Mouse (Mus musculus) brain, embryonic 14.5 days (tissue): ENCODE results near the gene B3glct. TPM values are rescaled to one million over a fixed set of nuclear protein-coding genes. Genes with fewer than 3 reads are reported as not detected.

Source experiments
- DNase-seq: peaks from one replicate; pipeline ENCODE4 v3.0.0-alpha.2; 2011; ENCODE audit warnings: low read depth
- CTCF ChIP-seq: fragments of 200-500 bp; IDR thresholded peaks from 2 replicates; pipeline ENCODE4 v1.5.1; 2012; ENCODE audit warnings: inconsistent platforms, mild to moderate bottlenecking, moderate library complexity, borderline replicate concordance; ENCODE audit not compliant: insufficient read depth, insufficient read length; ENCODE audit errors: extremely low read depth
- POLR2A ChIP-seq: fragments of 200-500 bp; IDR thresholded peaks from 2 replicates; pipeline ENCODE4 v1.6.1; 2012; ENCODE audit warnings: mild to moderate bottlenecking, inconsistent platforms, borderline replicate concordance; ENCODE audit not compliant: poor library complexity, insufficient read depth, insufficient read length, severe bottlenecking; ENCODE audit errors: extremely low read depth
- polyA plus RNA-seq: library from polyadenylated mRNA; depleted of rRNA; stranded (reverse); fragments of >200 nt; gene quantifications from 2 replicates; pipeline ENCODE4 v1.2.3, GENCODE M21; 2012

B3glct gene
- polyA plus RNA-seq, 1 experiment: 20.4 TPM

DNA sequence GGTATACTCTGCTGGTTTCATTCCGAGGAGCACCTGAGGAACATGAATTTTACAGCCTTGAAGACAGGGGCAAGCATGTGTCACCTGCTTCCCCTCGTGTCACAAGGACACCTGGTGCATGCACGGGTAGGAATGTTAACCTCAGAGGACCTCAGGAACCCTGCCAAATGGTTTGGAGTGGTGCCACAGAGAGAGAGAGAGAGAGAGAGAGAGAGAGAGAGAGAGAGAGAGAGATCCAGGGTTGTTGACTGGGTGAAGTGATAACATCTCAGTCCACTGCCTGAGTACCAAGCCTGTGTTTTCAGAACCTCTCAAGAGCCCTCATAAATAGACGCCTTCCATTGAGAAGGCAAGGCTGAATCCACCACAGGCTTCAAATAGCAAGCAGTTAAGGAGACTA is 29.8 kb upstream of the B3glct start:
- TF ChIP-seq CTCF (no peak), POLR2A (no peak)
- no peak for DNase-seq

DNA sequence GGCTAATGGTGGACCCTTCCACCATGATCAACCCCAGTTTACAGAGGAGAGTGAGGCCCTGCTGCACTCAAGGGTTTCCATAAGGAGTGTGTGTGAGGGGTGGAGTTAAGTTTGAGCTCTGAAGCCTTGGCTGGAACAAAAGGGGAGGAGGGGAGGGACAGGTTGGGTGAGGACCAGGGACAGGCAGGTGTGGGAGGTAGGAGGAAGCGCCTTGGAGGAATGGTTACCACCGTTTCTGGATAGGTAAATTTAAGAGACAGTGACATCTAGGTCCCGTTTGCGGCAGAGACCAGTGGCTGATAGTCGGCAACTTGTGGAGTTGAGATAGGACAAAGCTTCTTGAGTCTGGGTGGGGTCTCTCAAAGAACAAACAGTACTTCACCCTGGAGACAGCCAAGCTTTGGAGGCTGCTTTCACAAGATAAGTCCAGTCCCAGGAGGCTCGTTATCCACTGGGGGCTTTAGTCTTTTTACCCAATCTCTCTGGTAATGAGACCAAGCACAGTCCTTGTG is 29.1 kb upstream of the B3glct start:
- no peak for TF ChIP-seq POLR2A
- TF ChIP-seq CTCF: no peak

DNA sequence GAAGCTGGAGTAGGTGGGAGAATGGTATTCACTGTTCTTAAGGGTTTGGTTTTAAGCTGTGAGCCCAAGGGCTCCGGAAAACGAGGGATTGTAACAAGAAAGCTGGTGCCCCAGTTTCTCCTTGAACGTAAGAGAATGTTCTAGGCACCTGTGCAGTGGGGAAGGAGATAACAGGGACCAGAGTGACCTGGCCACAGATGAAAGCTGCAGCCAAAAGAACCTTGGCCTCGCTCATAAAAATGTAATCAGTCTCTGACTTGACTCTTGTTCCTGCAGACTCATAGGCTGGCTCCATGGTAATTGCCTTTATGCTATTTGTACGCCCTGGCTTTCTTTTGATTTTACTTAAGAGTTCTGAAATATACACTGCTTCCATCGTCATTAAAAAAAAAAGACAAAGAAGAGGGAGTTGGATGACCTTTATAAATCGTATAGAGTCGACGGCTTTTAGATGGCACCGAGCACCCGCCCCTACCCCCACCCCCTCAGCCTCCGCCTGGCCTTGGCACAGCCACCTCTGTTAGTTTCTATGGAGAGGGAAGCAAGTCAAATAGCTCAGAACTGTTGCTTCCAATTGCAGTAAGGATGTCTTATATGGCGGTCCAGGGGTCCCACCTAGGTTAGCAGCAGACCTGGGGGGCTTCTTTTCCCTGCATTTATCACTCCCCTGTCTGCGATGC is 28.4 kb upstream of the B3glct start:
- DNase-seq: peak; percentile 3
- TF ChIP-seq POLR2A: no peak
- TF ChIP-seq CTCF: no peak

More for the DNA sequence above, 29.1 kb upstream of the B3glct start:
- peak; percentile 17 for DNase-seq

DNA sequence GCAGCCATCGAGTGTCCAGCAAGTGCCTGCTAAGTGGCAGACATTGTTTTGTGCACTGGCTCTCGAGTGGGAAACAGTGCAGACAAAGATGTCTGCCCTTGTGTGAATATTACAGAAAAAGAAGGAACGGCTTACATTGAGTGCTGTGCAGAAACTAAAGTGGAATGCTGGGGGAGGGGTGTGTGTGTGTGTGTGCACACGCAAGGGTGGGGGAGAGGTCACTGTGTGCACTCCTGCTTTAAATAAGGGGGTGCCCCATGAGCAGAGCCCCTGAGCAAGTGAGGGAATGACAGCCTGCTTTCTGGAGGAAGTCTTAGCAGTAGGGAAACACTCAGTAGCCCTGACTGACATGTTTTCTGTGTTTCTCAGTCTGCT is 27.9 kb upstream of the B3glct start:
- DNase-seq: peak; percentile 22
- no peak for TF ChIP-seq POLR2A
- no peak for TF ChIP-seq CTCF

DNA sequence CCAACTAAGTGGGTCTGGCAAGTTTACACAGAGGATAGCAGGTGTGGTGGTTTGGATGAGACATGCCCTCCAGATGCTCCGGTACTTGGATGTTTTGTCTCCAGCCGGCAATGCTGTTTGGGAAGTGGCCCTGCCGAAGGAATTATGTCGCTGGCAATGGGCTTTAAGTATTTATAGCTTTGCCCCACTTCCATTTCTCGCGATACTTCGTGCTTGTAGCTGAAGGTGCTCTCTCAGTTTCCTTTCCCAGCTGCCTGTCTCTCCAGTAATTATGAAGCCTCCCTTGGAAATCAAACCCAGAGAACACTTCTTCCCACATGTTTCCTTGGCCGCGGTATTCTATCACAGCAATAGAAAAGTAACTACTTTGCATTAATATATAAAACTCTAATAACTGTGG is 22.4 kb upstream of the B3glct start:
- DNase-seq: no peak
- TF ChIP-seq POLR2A (no peak), CTCF (no peak)

DNA sequence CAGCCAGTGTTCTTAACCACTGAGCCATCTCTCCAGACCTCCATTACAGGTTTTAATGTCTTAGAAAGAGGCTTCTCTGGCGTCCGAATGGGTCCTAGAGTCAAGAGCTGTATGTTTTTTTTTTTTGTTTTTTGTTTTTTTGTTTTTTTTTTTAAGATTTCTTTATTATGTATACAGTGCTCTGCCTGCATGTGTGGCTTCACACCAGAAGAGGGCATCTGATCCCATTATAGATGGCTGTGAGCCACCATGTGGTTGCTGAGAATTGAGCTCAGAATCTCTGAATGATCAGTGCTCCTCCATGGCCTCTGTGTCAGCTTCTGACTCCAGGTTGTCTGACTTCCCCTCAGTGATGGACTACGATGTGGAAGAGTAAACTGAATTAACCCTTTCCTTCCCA is 20.0 kb upstream of the B3glct start:
- TF ChIP-seq POLR2A (no peak), CTCF (no peak)
- DNase-seq: no peak

DNA sequence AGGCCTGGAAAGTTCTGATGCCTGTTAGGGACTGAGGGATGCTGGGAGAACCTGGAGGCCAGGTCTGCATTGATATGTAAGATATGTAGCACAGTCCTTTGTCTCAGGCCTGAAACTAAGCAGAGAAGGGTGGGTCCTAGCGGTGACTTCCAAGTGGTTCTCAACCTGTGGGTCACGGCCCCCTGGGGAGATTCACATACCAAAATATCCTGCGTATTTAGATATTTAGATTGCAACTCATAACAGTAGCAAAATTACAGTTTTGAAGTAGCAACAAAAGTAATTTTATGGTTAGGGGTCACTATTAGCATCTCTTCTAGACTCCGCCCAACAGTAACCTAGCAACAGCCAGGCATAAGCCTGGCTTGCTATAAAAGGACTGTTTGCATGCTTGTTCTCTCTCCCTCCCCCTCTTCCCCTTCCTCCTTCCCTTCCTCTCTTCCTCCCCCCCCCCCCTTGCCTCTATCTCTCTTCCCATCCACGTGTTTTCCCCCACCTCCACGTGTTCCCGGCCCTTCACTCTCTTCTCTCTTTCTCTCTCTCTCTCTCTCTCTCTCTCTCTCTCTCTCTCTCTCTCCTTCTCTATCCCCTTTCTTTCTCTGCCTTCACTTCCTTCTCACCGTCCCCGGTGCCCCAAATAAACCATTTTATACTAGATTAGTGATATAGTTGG is 19.2 kb upstream of the B3glct start:
- TF ChIP-seq POLR2A: no peak
- no peak for TF ChIP-seq CTCF
- no peak for DNase-seq

DNA sequence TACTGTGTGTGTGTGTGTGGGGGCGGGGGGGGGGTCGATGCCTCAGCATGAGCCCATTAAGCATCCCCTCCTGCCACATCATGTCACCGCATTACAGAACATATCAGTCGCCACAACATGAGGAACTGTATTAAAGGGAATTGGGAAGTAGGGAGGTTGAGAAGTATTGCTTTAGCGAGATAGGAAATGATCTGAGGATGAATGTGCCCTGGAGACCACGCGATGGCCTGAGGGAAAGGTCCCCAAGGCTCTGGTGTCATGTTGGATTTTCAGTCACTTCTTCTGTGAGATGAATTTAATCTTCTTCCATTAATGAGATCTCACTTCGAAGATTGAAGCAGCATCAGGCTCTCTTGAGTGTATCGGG is 18.6 kb upstream of the B3glct start:
- no peak for TF ChIP-seq CTCF
- TF ChIP-seq POLR2A: no peak
- DNase-seq: peak; percentile 55

DNA sequence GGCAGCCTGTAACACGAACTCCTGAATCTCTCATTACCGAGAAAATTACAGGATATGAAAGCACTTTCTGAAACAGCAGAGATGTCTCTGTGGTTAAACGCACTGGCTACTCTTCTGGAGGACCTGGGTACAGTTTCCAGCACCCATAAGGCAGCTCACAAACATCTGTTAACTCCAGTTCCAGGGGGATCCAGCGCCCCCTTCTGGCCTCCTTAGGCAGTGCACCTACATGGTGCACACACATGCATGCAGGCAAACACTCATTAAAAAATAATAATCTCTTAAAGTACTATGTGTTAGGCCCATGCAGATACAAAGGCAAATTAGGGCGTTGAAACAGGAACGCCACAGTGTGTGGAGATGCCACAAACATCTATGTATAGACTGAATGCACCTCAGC is 16.6 kb upstream of the B3glct start:
- no peak for DNase-seq
- TF ChIP-seq CTCF (peak; percentile 5; the same call in 1 of the 2 replicates), POLR2A (no peak)

DNA sequence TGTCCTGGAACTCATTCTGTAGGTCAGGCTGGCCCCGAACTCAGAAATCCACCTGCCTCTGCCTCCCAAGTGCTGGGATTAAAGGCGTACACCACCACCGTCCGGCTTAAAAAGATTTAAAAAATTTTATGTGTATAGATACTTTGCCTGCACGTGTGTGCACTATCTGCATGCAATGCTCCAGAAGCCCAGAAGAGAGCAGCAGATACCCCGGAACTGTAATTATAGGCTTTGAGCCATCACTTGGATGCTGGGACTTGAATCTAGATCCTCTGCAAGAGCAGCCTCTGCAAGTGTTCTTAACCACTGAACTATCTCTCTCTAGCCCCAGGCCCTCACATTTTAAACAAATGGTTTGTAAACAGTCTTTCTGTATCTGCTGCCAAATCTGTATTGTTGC is 15.1 kb upstream of the B3glct start:
- DNase-seq: no peak
- TF ChIP-seq POLR2A (no peak), CTCF (peak; percentile 12; the same call in 1 of the 2 replicates)

DNA sequence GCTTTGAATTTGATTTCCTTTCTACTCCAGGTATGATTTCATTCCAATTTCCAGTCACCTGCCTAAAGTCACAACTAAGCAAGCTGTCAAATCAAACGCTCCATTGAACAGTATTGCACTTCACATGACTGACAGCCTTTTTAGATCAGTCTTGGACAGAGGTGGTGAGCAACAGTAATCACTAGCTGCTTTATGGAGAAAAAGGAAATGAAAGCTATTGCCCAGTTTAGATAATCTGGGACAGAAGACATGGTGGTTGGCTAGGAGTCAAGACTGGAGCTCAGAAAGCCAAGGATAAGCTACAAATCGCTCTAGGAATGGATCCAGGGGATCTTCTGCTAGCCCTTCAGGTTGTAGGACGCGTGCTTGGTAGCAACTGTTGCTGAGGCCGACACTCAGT is 14.6 kb upstream of the B3glct start:
- no peak for TF ChIP-seq POLR2A
- TF ChIP-seq CTCF: no peak

DNA sequence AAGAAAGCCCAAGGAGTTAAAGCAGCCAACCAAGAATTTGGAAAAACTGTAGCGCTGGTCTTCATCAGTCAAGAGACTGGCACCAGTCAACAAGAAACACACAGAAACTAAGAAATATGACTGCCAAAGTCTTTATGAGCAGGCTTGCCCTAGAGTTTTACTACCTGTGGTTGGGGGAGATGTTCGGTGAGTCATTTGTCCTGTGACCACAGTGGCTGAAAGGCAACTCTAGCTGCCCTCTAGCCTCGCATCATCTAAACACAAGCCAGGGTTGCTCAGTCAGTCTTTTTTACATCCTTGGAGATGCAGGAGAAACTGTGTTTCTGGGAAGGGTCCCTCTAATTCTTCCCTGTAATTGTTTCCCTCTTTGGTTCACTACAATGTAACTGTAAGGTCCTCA is 834 bp upstream of the B3glct start:
- no peak for DNase-seq
- TF ChIP-seq POLR2A (no peak), CTCF (no peak)

More for the DNA sequence above, 14.6 kb upstream of the B3glct start:
- DNase-seq: no peak
